Mouse (Mus musculus): ENCODE results near the gene Zmynd8. TPM values are rescaled to one million over a fixed set of nuclear protein-coding genes. Genes with fewer than 3 reads are reported as not detected.

Gene Zmynd8
- polyA plus RNA-seq, 1 experiment: 29.0 TPM

DNA sequence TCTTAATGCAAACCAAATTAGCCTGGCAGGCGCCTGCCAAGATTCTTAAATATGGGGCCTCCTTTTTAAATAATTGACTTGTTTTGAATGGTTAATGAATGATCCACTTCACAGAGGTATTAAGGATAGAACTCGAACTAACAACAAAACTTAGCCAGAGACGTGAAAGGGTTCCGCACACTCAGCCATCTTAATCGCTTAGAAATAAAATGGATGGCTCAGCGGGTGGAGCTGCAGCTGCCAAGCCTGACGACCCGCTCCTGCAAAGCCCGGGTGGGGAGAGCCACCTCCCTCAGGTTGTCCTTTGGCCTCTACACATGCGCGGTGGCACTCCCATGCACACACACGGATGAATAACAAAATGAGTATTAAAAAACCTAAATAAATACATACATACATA, 70.0 kb downstream of the Zmynd8 start:
- H3K27me3 ChIP-seq (replicated peaks; ENCODE audit: control insufficient read depth, insufficient read depth, low read length): no peaks in the 10 kb centered on the region
- peak overlapping the region; percentile 41; the same call in 1 of the 2 replicates for H3K27ac ChIP-seq (ENCODE audit: insufficient read depth, low read depth, low read length)
- no peak overlapping the region for H3K4me3 ChIP-seq (ENCODE audit: insufficient read depth, low read depth, low read length)
- H3K4me1 ChIP-seq (ENCODE audit: control insufficient read depth, insufficient read depth, low read length): peaks cover 38% of the 10 kb centered on the region
- peaks cover 12% of the 10 kb centered on the region for H3K36me3 ChIP-seq (ENCODE audit: control insufficient read depth, insufficient read depth, low read length)
- no peak for TF ChIP-seq POLR2A (IDR thresholded peaks at IDR 0.05; ENCODE audit: low read depth, low read length)
- no peak for TF ChIP-seq CTCF (conservative IDR thresholded peaks at IDR 0.05; ENCODE audit: insufficient read depth, insufficient read length, low read depth, low read length)
- DNase-seq: peak; percentile 79
- WGBS: 42% methylated on average over 12 of the region's 12 CpGs

- Histone ChIP-seq H3K36me3 (ENCODE audit: control insufficient read depth, insufficient read depth, low read length) (peaks cover 7% of the 10 kb centered on the region), H3K27me3 (replicated peaks; ENCODE audit: control insufficient read depth, insufficient read depth, low read length) (no peaks in the 10 kb centered on the region), H3K27ac (ENCODE audit: insufficient read depth, low read depth, low read length) (peak overlapping the region; percentile 36), H3K4me3 (ENCODE audit: insufficient read depth, low read depth, low read length) (no peak overlapping the region), H3K4me1 (ENCODE audit: control insufficient read depth, insufficient read depth, low read length) (peaks cover 29% of the 10 kb centered on the region)
- peak; percentile 90 for DNase-seq
- WGBS: 37% methylated on average over 10 of the region's 10 CpGs
- peak; percentile 93 for TF ChIP-seq CTCF (conservative IDR thresholded peaks at IDR 0.05; ENCODE audit: insufficient read depth, insufficient read length, low read depth, low read length)
- no peak for TF ChIP-seq POLR2A (IDR thresholded peaks at IDR 0.05; ENCODE audit: low read depth, low read length)
These were observed 72.7 kb downstream of the Zmynd8 start for GRCm38 (mm10) chr2:165825964-165826712.

- H3K27ac ChIP-seq (ENCODE audit: insufficient read depth, low read depth, low read length): no peak overlapping the region
- peaks cover 29% of the 10 kb centered on the region for H3K4me1 ChIP-seq (ENCODE audit: control insufficient read depth, insufficient read depth, low read length)
- H3K27me3 ChIP-seq (replicated peaks; ENCODE audit: control insufficient read depth, insufficient read depth, low read length): no peaks in the 10 kb centered on the region
- H3K4me3 ChIP-seq (ENCODE audit: insufficient read depth, low read depth, low read length): no peak overlapping the region
- no peak for TF ChIP-seq CTCF (conservative IDR thresholded peaks at IDR 0.05; ENCODE audit: insufficient read depth, insufficient read length, low read depth, low read length)
- H3K36me3 ChIP-seq (ENCODE audit: control insufficient read depth, insufficient read depth, low read length): peaks cover 7% of the 10 kb centered on the region
- no peak for DNase-seq
- 80% methylated on average over 17 of the region's 17 CpGs for WGBS
These were observed 73.4 kb downstream of the Zmynd8 start for GRCm38 (mm10) chr2:165825261-165825900.

DNA sequence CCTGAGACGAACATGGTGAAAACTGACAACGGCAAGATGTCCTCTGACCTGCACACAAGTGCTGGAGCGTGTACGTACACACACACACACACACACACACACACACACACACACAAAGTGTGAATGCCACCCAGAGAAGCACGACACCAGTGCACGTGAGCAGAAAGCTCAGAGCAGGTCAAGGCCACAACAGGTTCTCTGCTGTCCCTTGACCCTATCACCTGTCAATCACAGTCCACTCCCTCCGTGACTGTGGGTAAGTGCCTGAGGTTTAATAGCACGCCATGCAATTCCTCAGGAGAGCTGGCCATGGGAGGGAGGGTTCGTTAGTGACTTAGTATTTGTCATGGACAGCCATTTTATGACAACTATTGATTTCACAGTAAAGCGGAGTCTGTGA, 74.0 kb downstream of the Zmynd8 start:
- Histone ChIP-seq H3K4me1 (ENCODE audit: control insufficient read depth, insufficient read depth, low read length) (peaks cover 29% of the 10 kb centered on the region), H3K27ac (ENCODE audit: insufficient read depth, low read depth, low read length) (no peak overlapping the region), H3K36me3 (ENCODE audit: control insufficient read depth, insufficient read depth, low read length) (peaks cover 6% of the 10 kb centered on the region), H3K4me3 (ENCODE audit: insufficient read depth, low read depth, low read length) (no peak overlapping the region), H3K27me3 (replicated peaks; ENCODE audit: control insufficient read depth, insufficient read depth, low read length) (no peaks in the 10 kb centered on the region)
- 79% methylated on average over 10 of the region's 10 CpGs for WGBS
- TF ChIP-seq POLR2A (IDR thresholded peaks at IDR 0.05; ENCODE audit: low read depth, low read length): no peak
- no peak for TF ChIP-seq CTCF (conservative IDR thresholded peaks at IDR 0.05; ENCODE audit: insufficient read depth, insufficient read length, low read depth, low read length)
- no peak for DNase-seq

GRCm38 (mm10) chr2:165822478-165822877, 76.3 kb downstream of the Zmynd8 start:
- Histone ChIP-seq H3K27me3 (replicated peaks; ENCODE audit: control insufficient read depth, insufficient read depth, low read length) (no peaks in the 10 kb centered on the region), H3K27ac (ENCODE audit: insufficient read depth, low read depth, low read length) (no peak overlapping the region), H3K36me3 (ENCODE audit: control insufficient read depth, insufficient read depth, low read length) (no peaks in the 10 kb centered on the region; the same call in 1 of the 2 replicates), H3K4me3 (ENCODE audit: insufficient read depth, low read depth, low read length) (no peak overlapping the region), H3K4me1 (ENCODE audit: control insufficient read depth, insufficient read depth, low read length) (peaks cover 22% of the 10 kb centered on the region)
- no peak for TF ChIP-seq POLR2A (IDR thresholded peaks at IDR 0.05; ENCODE audit: low read depth, low read length)
- no peak for TF ChIP-seq CTCF (conservative IDR thresholded peaks at IDR 0.05; ENCODE audit: insufficient read depth, insufficient read length, low read depth, low read length)
- no peak for DNase-seq
- 87% methylated on average over 15 of the region's 15 CpGs for WGBS

DNA sequence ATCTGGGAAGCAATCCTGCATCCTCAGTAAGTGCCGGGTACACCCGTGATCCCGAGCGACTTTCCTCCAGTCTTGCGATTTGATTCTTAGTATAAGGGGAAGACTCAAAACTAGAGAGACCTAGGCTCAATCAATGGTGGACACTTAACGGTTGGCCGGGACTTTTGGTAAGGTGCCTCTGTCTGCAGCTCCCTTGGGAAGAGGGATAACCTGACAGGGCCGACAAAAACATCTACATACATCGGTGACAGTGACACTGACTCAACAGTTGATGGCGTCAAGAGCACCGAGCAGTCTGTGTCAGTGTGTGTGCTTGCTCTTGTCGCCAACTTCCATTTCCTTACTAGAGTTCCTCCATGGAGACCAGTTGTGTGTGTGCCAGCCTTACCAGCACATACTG, 77.1 kb downstream of the Zmynd8 start:
- TF ChIP-seq POLR2A (IDR thresholded peaks at IDR 0.05; ENCODE audit: low read depth, low read length): no peak
- TF ChIP-seq CTCF (conservative IDR thresholded peaks at IDR 0.05; ENCODE audit: insufficient read depth, insufficient read length, low read depth, low read length): no peak
- no peak for DNase-seq
- Histone ChIP-seq H3K4me3 (ENCODE audit: insufficient read depth, low read depth, low read length) (no peak overlapping the region), H3K4me1 (ENCODE audit: control insufficient read depth, insufficient read depth, low read length) (peaks cover 14% of the 10 kb centered on the region), H3K36me3 (ENCODE audit: control insufficient read depth, insufficient read depth, low read length) (no peaks in the 10 kb centered on the region), H3K27me3 (replicated peaks; ENCODE audit: control insufficient read depth, insufficient read depth, low read length) (no peaks in the 10 kb centered on the region), H3K27ac (ENCODE audit: insufficient read depth, low read depth, low read length) (no peak overlapping the region)
- WGBS: 90% methylated on average over 12 of the region's 12 CpGs

- Histone ChIP-seq H3K4me3 (ENCODE audit: insufficient read depth, low read depth, low read length) (no peak overlapping the region), H3K36me3 (ENCODE audit: control insufficient read depth, insufficient read depth, low read length) (no peaks in the 10 kb centered on the region), H3K27me3 (replicated peaks; ENCODE audit: control insufficient read depth, insufficient read depth, low read length) (no peaks in the 10 kb centered on the region), H3K27ac (ENCODE audit: insufficient read depth, low read depth, low read length) (no peak overlapping the region), H3K4me1 (ENCODE audit: control insufficient read depth, insufficient read depth, low read length) (peaks cover 4% of the 10 kb centered on the region; the same call in 1 of the 2 replicates)
- TF ChIP-seq POLR2A (IDR thresholded peaks at IDR 0.05; ENCODE audit: low read depth, low read length) (no peak), CTCF (conservative IDR thresholded peaks at IDR 0.05; ENCODE audit: insufficient read depth, insufficient read length, low read depth, low read length) (no peak)
- no peak for DNase-seq
- 55% methylated on average over 15 of the region's 15 CpGs for WGBS
These were observed 78.2 kb downstream of the Zmynd8 start for GRCm38 (mm10) chr2:165820504-165821095.
